Mouse (Mus musculus): ENCODE measurements around the gene Gucy2c. TPM values are rescaled to one million over a fixed set of nuclear protein-coding genes. Genes with fewer than 3 reads are reported as not detected.
"Not testable (repeated sequence)": the region's sequence is repeated elsewhere in the genome, so short reads cannot be mapped to it uniquely, and the experiment has no call there.

Gucy2c gene
- polyA plus RNA-seq, 1 experiment = not detected

- Histone ChIP-seq H3K4me1 (ENCODE audit: control insufficient read depth) (peaks cover 67% of the 10 kb centered on the region), H3K4me3 (replicated peaks) (no peak overlapping the region)
These were observed 23.8 kb upstream of the Gucy2c start for GRCm38 (mm10) chr6:136805409-136805775.

GRCm38 (mm10) chr6:136804705-136805408 lies 23.3 kb upstream of the Gucy2c start:
- peak overlapping the region; percentile 64 for H3K4me3 ChIP-seq (replicated peaks)
- H3K4me1 ChIP-seq (ENCODE audit: control insufficient read depth) = peaks cover 62% of the 10 kb centered on the region
- H3K36me3 ChIP-seq (ENCODE audit: control insufficient read depth) = peaks cover 8% of the 10 kb centered on the region
- no peaks in the 10 kb centered on the region for H3K9me3 ChIP-seq (ENCODE audit: control insufficient read depth, low read length)
- H3K27me3 ChIP-seq (ENCODE audit: control insufficient read depth) = no peaks in the 10 kb centered on the region
- peak; percentile 42; the same call in 1 of the 2 replicates for TF ChIP-seq GATA1 (IDR thresholded peaks at IDR 0.05; ENCODE audit: low read length)
- TF ChIP-seq TAL1 (IDR thresholded peaks at IDR 0.05; ENCODE audit: low read length) = no peak

More at GRCm38 (mm10) chr6:136805409-136805775, 23.8 kb upstream of the Gucy2c start:
- Histone ChIP-seq H3K27me3 (ENCODE audit: control insufficient read depth) (no peaks in the 10 kb centered on the region), H3K9me3 (ENCODE audit: control insufficient read depth, low read length) (no peaks in the 10 kb centered on the region), H3K36me3 (ENCODE audit: control insufficient read depth) (peaks cover 13% of the 10 kb centered on the region)
- TF ChIP-seq GATA1 (IDR thresholded peaks at IDR 0.05; ENCODE audit: low read length) (no peak), TAL1 (IDR thresholded peaks at IDR 0.05; ENCODE audit: low read length) (no peak)

GRCm38 (mm10) chr6:136803739-136804633 lies 22.4 kb upstream of the Gucy2c start, which contains the start of gene Hist4h4:
Hist4h4 (minus strand) TSS chr6:136804415.
- peaks cover 3% of the 10 kb centered on the region for H3K36me3 ChIP-seq (ENCODE audit: control insufficient read depth)
- no peaks in the 10 kb centered on the region for H3K27me3 ChIP-seq (ENCODE audit: control insufficient read depth)
- H3K4me3 ChIP-seq (replicated peaks) = peak within 1 kb of the TSS; percentile 64
- no peaks in the 10 kb centered on the region for H3K9me3 ChIP-seq (ENCODE audit: control insufficient read depth, low read length)
- peaks cover 54% of the 10 kb centered on the region for H3K4me1 ChIP-seq (ENCODE audit: control insufficient read depth)
- no peak for TF ChIP-seq TAL1 (IDR thresholded peaks at IDR 0.05; ENCODE audit: low read length)
- no peak for TF ChIP-seq GATA1 (IDR thresholded peaks at IDR 0.05; ENCODE audit: low read length)

- H3K4me1 ChIP-seq (ENCODE audit: control insufficient read depth) = peaks cover 55% of the 10 kb centered on the region
- H3K27me3 ChIP-seq (ENCODE audit: control insufficient read depth) = no peaks in the 10 kb centered on the region
- H3K9me3 ChIP-seq (ENCODE audit: control insufficient read depth, low read length) = no peaks in the 10 kb centered on the region
- H3K4me3 ChIP-seq (replicated peaks) = peak overlapping the region; percentile 64
- TF ChIP-seq GATA1 (IDR thresholded peaks at IDR 0.05; ENCODE audit: low read length) = no peak
- no peak for TF ChIP-seq TAL1 (IDR thresholded peaks at IDR 0.05; ENCODE audit: low read length)
- peaks cover 3% of the 10 kb centered on the region for H3K36me3 ChIP-seq (ENCODE audit: control insufficient read depth)
These were observed 21.7 kb upstream of the Gucy2c start for GRCm38 (mm10) chr6:136803093-136803738.

- TF ChIP-seq GATA1 (IDR thresholded peaks at IDR 0.05; ENCODE audit: low read length) = no peak
- TF ChIP-seq TAL1 (IDR thresholded peaks at IDR 0.05; ENCODE audit: low read length) = no peak
- no peaks in the 10 kb centered on the region for H3K27me3 ChIP-seq (ENCODE audit: control insufficient read depth)
- H3K4me1 ChIP-seq (ENCODE audit: control insufficient read depth) = peaks cover 40% of the 10 kb centered on the region
- no peak overlapping the region for H3K4me3 ChIP-seq (replicated peaks)
- H3K9me3 ChIP-seq (ENCODE audit: control insufficient read depth, low read length) = no peaks in the 10 kb centered on the region
- no peaks in the 10 kb centered on the region; the same call in 1 of the 2 replicates for H3K36me3 ChIP-seq (ENCODE audit: control insufficient read depth)
These were observed 19.7 kb upstream of the Gucy2c start for GRCm38 (mm10) chr6:136801274-136801673.

GRCm38 (mm10) chr6:136800710-136801109 lies 19.1 kb upstream of the Gucy2c start:
- H3K4me1 ChIP-seq (ENCODE audit: control insufficient read depth) = peaks cover 35% of the 10 kb centered on the region

GRCm38 (mm10) chr6:136797874-136798693 lies 16.5 kb upstream of the Gucy2c start:
- H3K36me3 ChIP-seq (ENCODE audit: control insufficient read depth); H3K4me3 ChIP-seq (replicated peaks); H3K27me3 ChIP-seq (ENCODE audit: control insufficient read depth); H3K9me3 ChIP-seq (ENCODE audit: control insufficient read depth, low read length): not testable (repeated sequence)
- H3K4me1 ChIP-seq (ENCODE audit: control insufficient read depth) = peaks cover 13% of the 10 kb centered on the region

More at GRCm38 (mm10) chr6:136800710-136801109, 19.1 kb upstream of the Gucy2c start:
- H3K4me3 ChIP-seq (replicated peaks) = no peak overlapping the region
- no peaks in the 10 kb centered on the region; the same call in 1 of the 2 replicates for H3K36me3 ChIP-seq (ENCODE audit: control insufficient read depth)
- TF ChIP-seq TAL1 (IDR thresholded peaks at IDR 0.05; ENCODE audit: low read length) = no peak
- no peak for TF ChIP-seq GATA1 (IDR thresholded peaks at IDR 0.05; ENCODE audit: low read length)
- H3K27me3 ChIP-seq (ENCODE audit: control insufficient read depth) = no peaks in the 10 kb centered on the region
- H3K9me3 ChIP-seq (ENCODE audit: control insufficient read depth, low read length) = no peaks in the 10 kb centered on the region

- H3K36me3 ChIP-seq (ENCODE audit: control insufficient read depth) = no peaks in the 10 kb centered on the region
- no peaks in the 10 kb centered on the region for H3K9me3 ChIP-seq (ENCODE audit: control insufficient read depth, low read length)
- TF ChIP-seq TAL1 (IDR thresholded peaks at IDR 0.05; ENCODE audit: low read length) = no peak
- no peak for TF ChIP-seq GATA1 (IDR thresholded peaks at IDR 0.05; ENCODE audit: low read length)
- peaks cover 4% of the 10 kb centered on the region for H3K4me1 ChIP-seq (ENCODE audit: control insufficient read depth)
- H3K27me3 ChIP-seq (ENCODE audit: control insufficient read depth) = peaks cover 11% of the 10 kb centered on the region
- no peak overlapping the region for H3K4me3 ChIP-seq (replicated peaks)
These were observed 14.3 kb upstream of the Gucy2c start for GRCm38 (mm10) chr6:136795850-136796249.
